Mouse (Mus musculus) liver, postnatal 0 days (tissue): Measurements from ENCODE around the gene 2010300C02Rik.

ENCODE experiments used
- CTCF ChIP-seq: sonication (generic); IDR thresholded peaks from 2 replicates; pipeline ENCODE4 v1.5.1; 2016; ENCODE audit warnings: antibody characterized with exemption, low read depth
- EP300 ChIP-seq: IDR thresholded peaks from 2 replicates; pipeline ENCODE4 v1.6.1; 2016; ENCODE audit warnings: antibody characterized with exemption, low read depth, mild to moderate bottlenecking

GRCm38 (mm10) chr1:37734841-37735240 lies 15.0 kb upstream of the 2010300C02Rik start:
- TF ChIP-seq CTCF, result no peak
- no peak for TF ChIP-seq EP300
